Mouse (Mus musculus) heart, adult 2 months (tissue): Measurements from ENCODE around the gene Zc3h10. TPM values are rescaled to one million over a fixed set of nuclear protein-coding genes. Genes with fewer than 3 reads are reported as not detected.

ENCODE experiments used
- DNase-seq, 2 experiments: peaks; one replicate each; pipeline ENCODE4 v3.0.0; 2021
- H3K27ac ChIP-seq: fragments of 200-600 bp; 2 replicates; pipeline ENCODE4 v1.8.1; 2022
- H3K27me3 ChIP-seq: fragments of 200-500 bp; 2 replicates; pipeline ENCODE4 v1.6.1; 2012; ENCODE audit warnings: mild to moderate bottlenecking, low read length, inconsistent platforms, mixed read lengths; ENCODE audit not compliant: control insufficient read depth, insufficient read depth
- H3K36me3 ChIP-seq: fragments of 200-500 bp; 2 replicates; pipeline ENCODE4 v1.6.1; 2012; ENCODE audit warnings: low read length, inconsistent platforms; ENCODE audit not compliant: control insufficient read depth, insufficient read depth
- H3K4me1 ChIP-seq: fragments of 200-500 bp; 2 replicates; pipeline ENCODE4 v1.6.1; 2011; ENCODE audit warnings: low read length; ENCODE audit not compliant: control insufficient read depth, insufficient read depth
- H3K4me3 ChIP-seq: fragments of 200-600 bp; 2 replicates; pipeline ENCODE4 v1.8.1; 2022
- H3K79me2 ChIP-seq: fragments of 200-500 bp; replicated peaks from 2 replicates; pipeline ENCODE4 v1.6.1; 2012; ENCODE audit warnings: mild to moderate bottlenecking, inconsistent platforms, low read length, moderate library complexity, mixed read lengths; ENCODE audit not compliant: control insufficient read depth, insufficient read depth
- H3K9ac ChIP-seq: fragments of 200-500 bp; 2 replicates; pipeline ENCODE4 v1.6.1; 2012; ENCODE audit warnings: low read depth, mild to moderate bottlenecking, control low read depth, inconsistent platforms, low read length, mixed read lengths
- CTCF ChIP-seq: fragments of 200-600 bp; IDR thresholded peaks from 2 replicates; pipeline ENCODE4 v1.8.1; 2022; ENCODE audit warnings: antibody characterized with exemption, mild to moderate bottlenecking, moderate library complexity
- EP300 ChIP-seq: fragments of 200-500 bp; IDR thresholded peaks from 2 replicates; pipeline ENCODE4 v1.6.1; 2011; ENCODE audit warnings: low read depth, low read length, control low read depth; ENCODE audit not compliant: insufficient read depth
- POLR2A ChIP-seq: fragments of 200-500 bp; IDR thresholded peaks from 2 replicates; pipeline ENCODE4 v1.6.1; 2011; ENCODE audit warnings: mild to moderate bottlenecking, low read depth, low read length, control low read depth; ENCODE audit not compliant: insufficient read depth
- WGBS: fragments of 180-500 bp; shearing (Covaris S2); methylation state at CpG from one replicate; pipeline ENCODE4 v1.1.7; 2018; 5-methylcytosine and 5-hydroxymethylcytosine counted together
- intact Hi-C: fragments of 180-260 bp; cut with DNase I; formaldehyde crosslinking; loops from one replicate; pipeline ENCODE4 v1.15.1; 2025
- polyA plus RNA-seq: library from polyadenylated mRNA; depleted of rRNA; stranded (reverse); fragments of >200 nt; gene quantifications from 2 replicates; pipeline ENCODE4 v1.2.3, GENCODE M21; 2012
- total RNA-seq, 2 experiments: library from RNA; stranded (reverse); gene quantifications; 2 replicates each; pipeline ENCODE4 v1.2.3; 2021

Zc3h10 gene
- total and polyA plus RNA-seq, 3 experiments: 6.8 to 7.6 (median 7.5) TPM

DNA sequence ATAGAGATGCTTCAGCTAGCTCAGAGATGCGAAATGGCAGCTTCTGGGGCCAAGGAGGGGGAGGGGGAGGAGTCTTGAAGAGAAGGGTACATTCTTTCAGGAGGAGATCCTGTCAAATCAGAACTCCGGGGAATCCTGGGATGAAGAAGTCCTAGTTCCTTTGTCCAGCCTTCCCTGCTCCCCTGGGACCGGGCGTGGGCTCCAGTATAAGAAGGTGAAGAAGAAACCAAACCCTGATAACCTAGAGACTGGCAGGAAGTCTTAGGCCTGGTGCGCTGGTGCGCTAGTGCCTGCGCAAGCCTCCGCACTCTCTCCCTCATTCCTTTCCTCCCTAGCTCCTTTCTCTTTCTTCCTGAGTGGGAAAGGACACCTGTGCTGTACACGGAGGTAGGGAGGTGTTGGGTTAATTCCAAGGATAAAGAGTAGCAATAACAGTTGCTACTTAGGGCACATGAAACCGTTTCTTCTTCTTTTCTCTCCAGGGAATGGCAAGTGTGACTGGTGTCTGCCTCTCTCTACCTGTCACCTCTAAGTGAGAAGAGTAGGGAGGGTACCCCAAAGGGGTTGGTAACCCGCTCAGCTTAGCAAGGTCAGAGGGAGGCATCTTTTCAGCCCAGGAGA is 23.4 kb downstream of the Zc3h10 start:
- peaks cover 1% of the 10 kb centered on the region; the same call in 1 of the 2 replicates for H3K4me1 ChIP-seq
- 43% methylated on average over 11 of the region's 11 CpGs for WGBS
- intact Hi-C loops: no loop called here
- TF ChIP-seq POLR2A (0 out of 2 replicates have a peak, but pooled peaks have one; percentile 17), EP300 (no peak)
- H3K36me3 ChIP-seq: no peaks in the 10 kb centered on the region
- peak overlapping the region; percentile 100 for H3K4me3 ChIP-seq
- H3K27me3 ChIP-seq: no peaks in the 10 kb centered on the region
- DNase-seq: peak in 1 of 2 experiments; percentile 31
- peak overlapping the region; percentile 95 for H3K27ac ChIP-seq
- peak overlapping the region; percentile 81 for H3K9ac ChIP-seq
- no peaks in the 10 kb centered on the region for H3K79me2 ChIP-seq

DNA sequence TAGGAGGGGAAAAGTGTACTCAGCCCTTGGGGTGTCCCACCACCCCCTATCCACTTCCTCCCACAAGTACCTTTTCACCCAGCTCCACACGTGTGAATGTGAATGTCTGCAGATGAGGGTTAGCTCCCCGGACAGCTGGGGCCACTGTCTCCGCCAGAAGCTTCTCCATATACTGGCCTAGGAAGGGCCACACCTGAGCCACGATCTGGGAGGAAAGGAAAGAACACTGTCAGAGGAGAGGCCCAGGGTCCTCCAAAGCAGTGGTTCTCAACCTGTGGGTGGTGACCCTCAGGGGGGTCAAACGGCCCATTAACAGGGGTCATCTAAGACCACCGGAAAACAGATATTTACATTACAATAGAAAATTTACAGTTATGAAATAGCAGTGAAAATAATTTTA is 25.2 kb downstream of the Zc3h10 start:
- Histone ChIP-seq H3K9ac (no peak overlapping the region), H3K4me3 (no peak overlapping the region), H3K36me3 (no peaks in the 10 kb centered on the region), H3K4me1 (peaks cover 1% of the 10 kb centered on the region; the same call in 1 of the 2 replicates), H3K27ac (no peak overlapping the region), H3K27me3 (no peaks in the 10 kb centered on the region), H3K79me2 (no peaks in the 10 kb centered on the region)
- 83% methylated on average over 6 of the region's 6 CpGs for WGBS
- intact Hi-C loops: no loop called here
- no peak for DNase-seq
- no peak for TF ChIP-seq EP300
- TF ChIP-seq POLR2A: no peak
- no peak for TF ChIP-seq CTCF

DNA sequence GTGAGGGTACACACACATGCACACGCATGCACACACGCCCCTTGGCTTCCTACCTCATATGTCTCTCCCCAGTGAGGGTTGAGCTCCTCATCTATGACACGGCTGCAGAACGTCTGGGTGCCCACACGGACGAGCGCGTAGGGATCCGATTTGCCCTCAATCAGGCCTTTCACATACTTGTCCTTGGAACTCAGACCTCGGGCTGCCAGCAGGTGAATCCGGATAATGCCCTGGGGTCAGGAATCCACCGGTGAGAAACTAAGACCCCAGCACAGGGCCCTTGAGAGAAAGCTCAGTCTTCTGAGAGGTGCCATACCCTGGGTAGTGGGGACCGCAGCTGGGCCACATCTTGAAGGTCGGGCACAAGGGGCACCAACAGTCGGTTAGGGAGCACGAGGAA is 27.0 kb downstream of the Zc3h10 start:
- no peak overlapping the region for H3K27ac ChIP-seq
- H3K9ac ChIP-seq: no peak overlapping the region
- no peaks in the 10 kb centered on the region for H3K27me3 ChIP-seq
- 89% methylated on average over 16 of the region's 16 CpGs for WGBS
- DNase-seq: no peak
- no peak overlapping the region for H3K4me3 ChIP-seq
- H3K4me1 ChIP-seq: no peaks in the 10 kb centered on the region
- no peaks in the 10 kb centered on the region for H3K36me3 ChIP-seq
- H3K79me2 ChIP-seq: no peaks in the 10 kb centered on the region
- intact Hi-C loops: no loop called here
- TF ChIP-seq POLR2A (no peak), CTCF (no peak), EP300 (no peak)

DNA sequence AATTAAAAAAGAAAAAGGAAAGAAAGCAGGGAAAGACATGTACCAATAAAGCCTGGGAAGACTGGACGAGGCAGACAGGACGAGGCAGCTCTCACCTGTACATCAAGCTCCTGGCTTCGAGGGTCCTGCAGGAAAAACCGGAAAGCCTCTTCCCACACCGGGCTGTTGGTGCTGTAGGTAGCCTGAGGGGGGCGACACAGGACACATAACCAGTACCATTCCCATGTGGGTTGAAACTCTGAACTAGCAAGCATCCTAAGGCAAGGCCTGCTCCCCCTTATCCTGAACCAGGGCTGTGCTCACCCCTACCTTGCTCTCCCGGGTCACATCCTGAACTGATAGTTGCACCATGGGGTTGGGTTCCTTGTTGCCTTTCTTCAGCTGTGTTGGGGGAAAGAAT is 28.7 kb downstream of the Zc3h10 start:
- no peaks in the 10 kb centered on the region for H3K27me3 ChIP-seq
- TF ChIP-seq POLR2A (no peak), CTCF (peak; percentile 78), EP300 (0 out of 2 replicates have a peak, but pooled peaks have one; percentile 66)
- no peak overlapping the region for H3K9ac ChIP-seq
- WGBS: 81% methylated on average over 7 of the region's 7 CpGs
- H3K4me3 ChIP-seq: no peak overlapping the region
- no peaks in the 10 kb centered on the region for H3K4me1 ChIP-seq
- H3K36me3 ChIP-seq: no peaks in the 10 kb centered on the region
- H3K27ac ChIP-seq: no peak overlapping the region
- intact Hi-C loops: loop anchor here (1.0 kb wide), 1 partner anchor 17 kb away; no protein-coding TSS in a partner anchor
- peak; percentile 50 to 70 for DNase-seq
- no peaks in the 10 kb centered on the region for H3K79me2 ChIP-seq

DNA sequence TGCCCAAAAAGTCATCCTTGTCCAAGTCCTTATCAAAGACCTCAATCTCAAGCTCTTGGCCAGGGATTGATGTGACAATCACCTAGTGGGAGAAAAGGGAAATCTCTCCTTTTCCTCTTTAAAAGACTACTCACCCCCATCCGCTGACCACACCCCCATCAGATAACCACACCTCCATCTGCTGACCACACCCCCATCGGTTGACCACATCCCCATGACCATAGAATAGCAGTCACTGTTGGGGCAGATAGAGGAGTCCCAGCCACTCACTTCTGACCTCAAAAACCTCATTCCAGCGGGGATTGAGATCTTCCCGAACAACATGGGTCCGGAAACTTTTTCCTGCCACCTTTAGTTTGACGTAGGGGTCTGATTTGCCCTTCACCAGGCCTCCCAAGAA is 30.9 kb downstream of the Zc3h10 start:
- Histone ChIP-seq H3K36me3 (no peaks in the 10 kb centered on the region), H3K27ac (no peak overlapping the region), H3K9ac (no peak overlapping the region), H3K79me2 (no peaks in the 10 kb centered on the region), H3K4me3 (no peak overlapping the region), H3K27me3 (no peaks in the 10 kb centered on the region), H3K4me1 (no peaks in the 10 kb centered on the region)
- no peak for DNase-seq
- intact Hi-C loops: no loop called here
- TF ChIP-seq POLR2A: no peak
- no peak for TF ChIP-seq CTCF
- 59% methylated on average over 6 of the region's 6 CpGs for WGBS

- intact Hi-C loops: no loop called here
- Histone ChIP-seq H3K4me1 (no peaks in the 10 kb centered on the region), H3K36me3 (no peaks in the 10 kb centered on the region), H3K27ac (no peak overlapping the region), H3K79me2 (no peaks in the 10 kb centered on the region), H3K9ac (no peak overlapping the region), H3K4me3 (no peak overlapping the region), H3K27me3 (no peaks in the 10 kb centered on the region)
- 81% methylated on average over 20 of the region's 20 CpGs for WGBS
- no peak for DNase-seq
- no peak for TF ChIP-seq POLR2A
- TF ChIP-seq CTCF: no peak
- TF ChIP-seq EP300: no peak
Observed at GRCm38 (mm10) chr10:128516029-128516428, 31.5 kb downstream of the Zc3h10 start.
